Mouse (Mus musculus): ENCODE data around the gene Cyp4f39.

- TF ChIP-seq EP300 (IDR thresholded peaks at IDR 0.05; ENCODE audit: low read length) (no peak), MXI1 (IDR thresholded peaks at IDR 0.05; ENCODE audit: low read depth, low read length) (no peak), SIN3A (IDR thresholded peaks at IDR 0.05; ENCODE audit: low read length) (no peak), KAT2A (IDR thresholded peaks at IDR 0.05; ENCODE audit: insufficient replicate concordance, low read length) (no peak), JUN (IDR thresholded peaks at IDR 0.05; ENCODE audit: insufficient read depth, low read depth, low read length) (no peak), CTCF (conservative IDR thresholded peaks at IDR 0.05 in 1 of 2, IDR thresholded peaks at IDR 0.05 in 1 of 2; ENCODE audit: low read depth in 2 of 2, low read length in 2 of 2) (no peak), NELFE (IDR thresholded peaks at IDR 0.05; ENCODE audit: low read depth, low read length) (no peak), POLR2A (IDR thresholded peaks at IDR 0.05; ENCODE audit: low read depth, low read length) (no peak)
Measured at GRCm38 (mm10) chr17:32424034-32424433, 28.5 kb upstream of the Cyp4f39 start, which contains the start of gene Pglyrp2.
